Mouse (Mus musculus) G1E (cell line): Measurements from ENCODE around the gene Tmigd1.

Experiments used
- CTCF ChIP-seq: IDR thresholded peaks from 2 replicates; pipeline ENCODE4 v1.5.1; 2012; ENCODE audit warnings: low read depth, low read length, inconsistent platforms, mixed read lengths
- GATA1 ChIP-seq: IDR thresholded peaks from 2 replicates; pipeline ENCODE4 v1.6.1; 2012; ENCODE audit warnings: borderline replicate concordance, low read length, inconsistent platforms, mixed read lengths
- GATA2 ChIP-seq: IDR thresholded peaks from 2 replicates; pipeline ENCODE4 v1.6.1; 2012; ENCODE audit warnings: low read depth, low read length, inconsistent platforms, borderline replicate concordance
- POLR2AphosphoS5 ChIP-seq: IDR thresholded peaks from 2 replicates; pipeline ENCODE4 v1.6.1; 2012; ENCODE audit warnings: low read depth, low read length, inconsistent platforms; ENCODE audit not compliant: insufficient replicate concordance
- TAL1 ChIP-seq: conservative IDR thresholded peaks from 2 replicates; pipeline ENCODE4 v1.6.1; 2012; ENCODE audit warnings: low read depth, low read length, inconsistent platforms, mixed read lengths

- TF ChIP-seq CTCF (no peak), POLR2AphosphoS5 (no peak), GATA1 (no peak), TAL1 (no peak), GATA2 (no peak)
Measured at GRCm38 (mm10) chr11:76889339-76890164, 12.4 kb upstream of the Tmigd1 start.
